Mouse (Mus musculus) CD4-positive, CD25-positive, alpha-beta regulatory T cell, adult 2 months (primary cell): ENCODE data around the gene Slc26a1.

Experiments
- DNase-seq: peaks from one replicate; pipeline ENCODE4 v3.0.0-alpha.2; 2012; ENCODE audit warnings: low read depth, low spot score

Slc26a1 gene

GRCm38 (mm10) chr5:108691152-108691551 is 15.8 kb upstream of the Slc26a1 start:
- peak; percentile 60 for DNase-seq

GRCm38 (mm10) chr5:108689091-108689490 is 13.7 kb upstream of the Slc26a1 start:
- DNase-seq = no peak

- DNase-seq = no peak
Observed at GRCm38 (mm10) chr5:108680871-108681270, 5.5 kb upstream of the Slc26a1 start.

GRCm38 (mm10) chr5:108679909-108680308 is 4.5 kb upstream of the Slc26a1 start:
- peak; percentile 30 for DNase-seq

GRCm38 (mm10) chr5:108678296-108678854 is 3.0 kb upstream of the Slc26a1 start:
- no peak for DNase-seq

GRCm38 (mm10) chr5:108677605-108678295 is 2.4 kb upstream of the Slc26a1 start:
- DNase-seq = no peak

GRCm38 (mm10) chr5:108676772-108677498 is 1.6 kb upstream of the Slc26a1 start:
- DNase-seq = no peak

- no peak for DNase-seq
Observed at GRCm38 (mm10) chr5:108674624-108675023, 745 bp downstream of the Slc26a1 start.

GRCm38 (mm10) chr5:108671757-108672156 is 3.6 kb downstream of the Slc26a1 start:
- no peak for DNase-seq

- DNase-seq = peak; percentile 75
Observed at GRCm38 (mm10) chr5:108670785-108671184, 4.6 kb downstream of the Slc26a1 start.

GRCm38 (mm10) chr5:108669986-108670385 is 5.4 kb downstream of the Slc26a1 start:
- DNase-seq = no peak

- DNase-seq = peak; percentile 88
Observed at GRCm38 (mm10) chr5:108668977-108669936, 6.1 kb downstream of the Slc26a1 start, which contains the start of gene Dgkq. TSS of gene Dgkq (minus strand) at chr5:108669672.

- DNase-seq = no peak
Observed at GRCm38 (mm10) chr5:108668387-108668932, 6.9 kb downstream of the Slc26a1 start.

- no peak for DNase-seq
Observed at GRCm38 (mm10) chr5:108667370-108667769, 8.0 kb downstream of the Slc26a1 start.

GRCm38 (mm10) chr5:108665066-108665465 is 10.3 kb downstream of the Slc26a1 start:
- DNase-seq = no peak

GRCm38 (mm10) chr5:108662772-108663171 is 12.6 kb downstream of the Slc26a1 start:
- DNase-seq = no peak

- peak; percentile 91 for DNase-seq
Observed at GRCm38 (mm10) chr5:108660632-108661268, 14.6 kb downstream of the Slc26a1 start.

- no peak for DNase-seq
Observed at GRCm38 (mm10) chr5:108659698-108660631, 15.4 kb downstream of the Slc26a1 start, which contains the start of gene Idua. TSS of gene Idua (plus strand) at chr5:108660331.

GRCm38 (mm10) chr5:108658611-108659010 is 16.8 kb downstream of the Slc26a1 start:
- DNase-seq = no peak
